Mouse (Mus musculus) CH12.LX (cell line): ENCODE results near the gene Nsf. TPM values are rescaled to one million over a fixed set of nuclear protein-coding genes. Genes with fewer than 3 reads are reported as not detected.

Source experiments
- DNase-seq: peaks from one replicate; pipeline ENCODE4 v3.0.0-alpha.2; 2013; ENCODE audit errors: extremely low read depth
- H3K27ac ChIP-seq: 2 replicates; pipeline ENCODE4 v1.5.1; 2012; ENCODE audit warnings: low read depth, mild to moderate bottlenecking, control low read depth, moderate library complexity; ENCODE audit not compliant: insufficient read depth
- H3K27me3 ChIP-seq: replicated peaks from 2 replicates; pipeline ENCODE3; 2012; ENCODE audit warnings: inconsistent platforms
- H3K36me3 ChIP-seq, 2 experiments: replicated peaks in 1 of 2; 2 replicates each; pipeline versions ENCODE3 to v1.6.1; 2012; ENCODE audit warnings: inconsistent platforms in 1 of 2, low read length in 1 of 2, mild to moderate bottlenecking in 1 of 2, mixed read lengths in 1 of 2, moderate library complexity in 1 of 2; ENCODE audit not compliant: control insufficient read depth in 1 of 2, insufficient read depth in 1 of 2
- H3K4me1 ChIP-seq, 2 experiments: 2 replicates each; pipeline ENCODE4 v1.6.1; 2012; ENCODE audit warnings: inconsistent platforms in 1 of 2, moderate library complexity in 1 of 2; ENCODE audit not compliant: insufficient read depth in 2 of 2, control insufficient read depth in 1 of 2
- H3K4me2 ChIP-seq: 2 replicates; pipeline ENCODE4 v1.6.1; 2012; ENCODE audit warnings: low read depth, mild to moderate bottlenecking, control low read depth; ENCODE audit not compliant: poor library complexity, insufficient read depth, severe bottlenecking
- H3K4me3 ChIP-seq, 3 experiments: fragments of 150-350 bp in 1 of 3; sonication (generic) in 1 of 3; replicated peaks in 1 of 3; 2 replicates each; pipeline versions ENCODE3 to v1.5.1; 2011 to 2012; ENCODE audit warnings: low read depth in 2 of 3, low read length in 2 of 3, mild to moderate bottlenecking in 2 of 3, moderate library complexity in 2 of 3, control low read depth in 1 of 3, improper control_type of control experiment in 1 of 3, inconsistent platforms in 1 of 3, mixed read lengths in 1 of 3; ENCODE audit not compliant: poor library complexity in 1 of 3
- H3K79me2 ChIP-seq: replicated peaks from 2 replicates; pipeline ENCODE4 v1.6.1; 2012; ENCODE audit warnings: mild to moderate bottlenecking, moderate library complexity; ENCODE audit not compliant: control insufficient read depth, poor library complexity, insufficient read depth, severe bottlenecking; ENCODE audit errors: extremely low read depth
- H3K9ac ChIP-seq: 2 replicates; pipeline ENCODE4 v1.6.1; 2012; ENCODE audit warnings: low read depth, mild to moderate bottlenecking, control low read depth, moderate library complexity; ENCODE audit not compliant: insufficient read depth
- H3K9me3 ChIP-seq: replicated peaks from 2 replicates; pipeline ENCODE3; 2012; ENCODE audit warnings: low read length, inconsistent platforms, mixed read lengths
- BHLHE40 ChIP-seq: IDR thresholded peaks from 2 replicates; pipeline ENCODE4 v1.6.1; 2011; ENCODE audit warnings: mild to moderate bottlenecking, low read depth, low read length, improper control_type of control experiment
- CHD1 ChIP-seq: IDR thresholded peaks from 2 replicates; pipeline ENCODE4 v1.6.1; 2012; ENCODE audit warnings: low read depth, low read length, improper control_type of control experiment, inconsistent platforms
- CTCF ChIP-seq, 2 experiments: IDR thresholded peaks in 1 of 2; conservative IDR thresholded peaks in 1 of 2; 2 replicates each; pipeline ENCODE4 v1.5.1; 2011 to 2012; ENCODE audit warnings: low read depth in 2 of 2, low read length in 2 of 2, improper control_type of control experiment in 1 of 2, inconsistent platforms in 1 of 2, mild to moderate bottlenecking in 1 of 2, moderate library complexity in 1 of 2
- ETS1 ChIP-seq: conservative IDR thresholded peaks from 2 replicates; pipeline ENCODE4 v1.6.1; 2012; ENCODE audit warnings: low read depth, mild to moderate bottlenecking, inconsistent platforms, low read length, improper control_type of control experiment, moderate library complexity
- IRF4 ChIP-seq: IDR thresholded peaks from 2 replicates; pipeline ENCODE4 v1.6.1; 2014; ENCODE audit warnings: low read depth, mild to moderate bottlenecking, inconsistent platforms, low read length, improper control_type of control experiment
- JUN ChIP-seq: IDR thresholded peaks from 2 replicates; pipeline ENCODE4 v1.6.1; 2011; ENCODE audit warnings: low read depth, mild to moderate bottlenecking, low read length, improper control_type of control experiment, moderate library complexity; ENCODE audit not compliant: insufficient read depth
- KAT2A ChIP-seq: IDR thresholded peaks from 2 replicates; pipeline ENCODE4 v1.6.1; 2012; ENCODE audit warnings: low read length, improper control_type of control experiment, inconsistent platforms; ENCODE audit not compliant: insufficient replicate concordance
- MAFK ChIP-seq: IDR thresholded peaks from 2 replicates; pipeline ENCODE4 v1.6.1; 2011; ENCODE audit warnings: low read length, improper control_type of control experiment; ENCODE audit not compliant: insufficient replicate concordance
- MAZ ChIP-seq: IDR thresholded peaks from 2 replicates; pipeline ENCODE4 v1.6.1; 2012; ENCODE audit warnings: low read depth, mild to moderate bottlenecking, inconsistent platforms, low read length, improper control_type of control experiment, moderate library complexity
- MXI1 ChIP-seq: IDR thresholded peaks from 2 replicates; pipeline ENCODE4 v1.6.1; 2011; ENCODE audit warnings: mild to moderate bottlenecking, low read depth, low read length, improper control_type of control experiment
- MYC ChIP-seq: IDR thresholded peaks from 2 replicates; pipeline ENCODE4 v1.6.1; 2011; ENCODE audit warnings: low read depth, mild to moderate bottlenecking, improper control_type of control experiment, low read length
- PAX5 ChIP-seq: IDR thresholded peaks from 2 replicates; pipeline ENCODE4 v1.6.1; 2012; ENCODE audit warnings: low read length, inconsistent platforms, mixed read lengths
- POLR2AphosphoS2 ChIP-seq: IDR thresholded peaks from 2 replicates; pipeline ENCODE4 v1.6.1; 2011; ENCODE audit warnings: low read depth, low read length, improper control_type of control experiment
- RAD21 ChIP-seq: IDR thresholded peaks from 2 replicates; pipeline ENCODE4 v1.6.1; 2011; ENCODE audit warnings: low read depth, mild to moderate bottlenecking, low read length, improper control_type of control experiment, moderate library complexity
- RCOR1 ChIP-seq: conservative IDR thresholded peaks from 2 replicates; pipeline ENCODE4 v1.6.1; 2012; ENCODE audit warnings: low read depth, mild to moderate bottlenecking, inconsistent platforms, low read length, improper control_type of control experiment
- TCF12 ChIP-seq: IDR thresholded peaks from 2 replicates; pipeline ENCODE4 v1.6.1; 2014; ENCODE audit warnings: low read depth, mild to moderate bottlenecking, inconsistent platforms, low read length, improper control_type of control experiment
- USF2 ChIP-seq: conservative IDR thresholded peaks from 2 replicates; pipeline ENCODE4 v1.6.1; 2011; ENCODE audit warnings: low read depth, low read length, improper control_type of control experiment
- ZMIZ1 ChIP-seq: IDR thresholded peaks from 2 replicates; pipeline ENCODE4 v1.6.1; 2012; ENCODE audit warnings: low read depth, mild to moderate bottlenecking, inconsistent platforms, low read length, improper control_type of control experiment
- dilution Hi-C: fragments of 300-500 bp; cut with MboI; formaldehyde crosslinking; loops from 2 replicates; pipeline ENCODE4 v1.14.3; 2020; ENCODE audit warnings: low sequenced_read_pairs; ENCODE audit not compliant: extremely low pct_unique_long_range_greater_than_20kb, extremely low pct_ligation_motif_present
- in situ Hi-C: fragments of 300-500 bp; cut with MboI; formaldehyde crosslinking; loops from 3 replicates; pipeline ENCODE4 v1.14.3; 2019; ENCODE audit warnings: low sequenced_read_pairs, low pct_ligation_motif_present, low pct_unique_long_range_greater_than_20kb, mixed read lengths
- polyA plus RNA-seq: library from polyadenylated mRNA; unstranded; fragments of >175 nt; gene quantifications from 2 replicates; pipeline ENCODE4 v1.2.1, GENCODE M21; 2012; ENCODE audit warnings: low read depth; ENCODE audit not compliant: insufficient read length
- total RNA-seq, 2 experiments: library from RNA; depleted of rRNA; stranded (reverse); fragments of 300-350 nt in 1 of 2; fragments of >200 nt in 1 of 2; gene quantifications; 2 replicates each; pipeline ENCODE4 v1.2.3; 2012 to 2014

Nsf gene
- total and polyA plus RNA-seq, 3 experiments = 48.1 to 99.3 (median 50.9) TPM

GRCm38 (mm10) chr11:103969278-103969677, 15.4 kb upstream of the Nsf start:
- Histone ChIP-seq H3K4me1 (peaks cover 11 to 61% of the 10 kb centered on the region in 2 experiments), H3K9ac (no peak overlapping the region), H3K4me3 (no peak overlapping the region), H3K27ac (no peak overlapping the region), H3K27me3 (no peaks in the 10 kb centered on the region), H3K79me2 (no peaks in the 10 kb centered on the region), H3K9me3 (no peaks in the 10 kb centered on the region), H3K4me2 (no peak overlapping the region), H3K36me3 (peaks cover 22 to 44% of the 10 kb centered on the region in 2 experiments)
- no peak for TF ChIP-seq ZMIZ1
- TF ChIP-seq IRF4 = no peak
- TF ChIP-seq MYC = no peak
- TF ChIP-seq POLR2AphosphoS2 = no peak
- no peak for TF ChIP-seq CTCF (conservative IDR thresholded peaks at IDR 0.05 in 1 of 2, IDR thresholded peaks at IDR 0.05 in 1 of 2; ENCODE audit: low read depth in 2 of 2, low read length in 2 of 2)
- no peak for TF ChIP-seq JUN
- TF ChIP-seq MAZ = no peak
- TF ChIP-seq KAT2A = no peak
- no peak for TF ChIP-seq RAD21
- no peak for TF ChIP-seq PAX5
- TF ChIP-seq RCOR1 = no peak
- no peak for TF ChIP-seq ETS1
- TF ChIP-seq CHD1 = no peak
- TF ChIP-seq TCF12 = no peak
- TF ChIP-seq USF2 = no peak
- no peak for TF ChIP-seq MXI1
- TF ChIP-seq MAFK = no peak
- dilution Hi-C loops (no loop called here), in situ Hi-C loops (no loop called here)
- DNase-seq = no peak

- dilution Hi-C loops (no loop called here), in situ Hi-C loops (no loop called here)
- H3K4me2 ChIP-seq = peak overlapping the region; percentile 69
- H3K27me3 ChIP-seq = no peaks in the 10 kb centered on the region
- peak overlapping the region; percentile 83 to 90 (median 84) for H3K4me3 ChIP-seq
- no peak for TF ChIP-seq USF2
- 0 out of 2 replicates have a peak, but pooled peaks have one; percentile 35 for TF ChIP-seq MYC
- TF ChIP-seq BHLHE40 = 0 out of 2 replicates have a peak, but pooled peaks have one; percentile 39
- 0 out of 2 replicates have a peak, but pooled peaks have one; percentile 5 for TF ChIP-seq IRF4
- peak overlapping the region; percentile 54 for H3K27ac ChIP-seq
- H3K4me1 ChIP-seq = peaks cover 11 to 67% of the 10 kb centered on the region in 2 experiments
- peak overlapping the region; percentile 60 for H3K9ac ChIP-seq
- no peak for DNase-seq
- H3K36me3 ChIP-seq = peaks cover 7 to 24% of the 10 kb centered on the region in 2 experiments
- H3K9me3 ChIP-seq = no peaks in the 10 kb centered on the region
- H3K79me2 ChIP-seq = no peaks in the 10 kb centered on the region
Observed at GRCm38 (mm10) chr11:103967106-103967735, 13.4 kb upstream of the Nsf start.
